Mouse (Mus musculus) left cerebral cortex, postnatal 10 days (tissue): ENCODE results near the gene Hist1h1t. TPM values are rescaled to one million over a fixed set of nuclear protein-coding genes. Genes with fewer than 3 reads are reported as not detected.

Experiments
- DNase-seq, 2 experiments: peaks; one replicate each; pipeline ENCODE4 v3.0.0; 2021 to 2022; ENCODE audit warnings: low spot score in 2 of 2, mixed read lengths in 1 of 2; ENCODE audit errors: extremely low spot score in 1 of 2
- intact Hi-C: fragments of 180-260 bp; cut with DNase I; formaldehyde crosslinking; loops from one replicate; pipeline ENCODE4 v1.15.1; 2025
- microRNA-seq: library from miRNA; unstranded; fragments of <30 nt; microRNA quantifications from one replicate; pipeline ENCODE4 v1.2.0, GENCODE M21; 2022
- total RNA-seq, 2 experiments: library from RNA; stranded (reverse); gene quantifications; 2 replicates each; pipeline ENCODE4 v1.2.3; 2021

Hist1h1t gene
- total RNA-seq, 2 experiments from 2014 or later = not detected

DNA sequence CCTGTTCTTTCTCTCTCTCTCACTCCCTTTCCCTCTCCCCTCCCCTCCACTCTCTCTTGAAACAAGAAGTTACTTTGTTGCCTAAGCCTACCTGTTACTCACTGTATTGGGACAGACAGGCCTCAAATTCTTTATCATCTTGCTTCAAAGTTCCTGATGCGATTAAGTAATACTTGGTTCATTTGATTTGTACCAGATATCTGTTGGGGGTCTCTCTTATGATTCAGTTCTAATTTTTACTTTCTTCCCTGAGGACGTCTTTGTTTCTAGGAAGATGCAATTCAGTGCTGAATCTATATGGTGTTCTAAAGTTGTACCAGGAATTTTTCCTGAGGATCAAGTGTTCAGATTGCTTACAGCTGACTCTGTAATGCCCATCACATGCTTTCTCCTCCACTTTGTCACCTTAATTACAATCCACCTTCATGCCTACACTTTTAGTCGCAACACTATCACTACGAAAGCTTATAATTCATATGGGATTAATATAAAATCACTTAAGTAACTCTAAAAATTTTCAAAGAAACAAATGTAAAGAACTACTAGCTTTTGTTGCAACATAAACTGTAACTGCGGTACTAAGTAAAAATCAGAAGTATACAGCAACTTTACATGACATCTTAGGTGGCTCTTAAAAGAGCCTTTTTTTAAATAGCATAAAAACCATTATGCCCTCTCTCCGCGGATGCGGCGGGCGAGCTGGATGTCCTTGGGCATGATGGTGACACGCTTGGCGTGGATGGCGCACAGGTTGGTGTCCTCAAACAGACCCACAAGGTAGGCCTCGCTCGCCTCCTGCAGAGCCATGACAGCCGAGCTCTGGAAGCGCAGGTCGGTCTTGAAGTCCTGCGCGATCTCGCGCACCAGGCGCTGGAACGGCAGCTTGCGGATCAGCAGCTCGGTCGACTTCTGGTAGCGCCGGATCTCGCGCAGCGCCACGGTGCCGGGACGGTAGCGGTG is 49.1 kb downstream of the Hist1h1t start:
- intact Hi-C loops = no loop called here
- no peak for DNase-seq

DNA sequence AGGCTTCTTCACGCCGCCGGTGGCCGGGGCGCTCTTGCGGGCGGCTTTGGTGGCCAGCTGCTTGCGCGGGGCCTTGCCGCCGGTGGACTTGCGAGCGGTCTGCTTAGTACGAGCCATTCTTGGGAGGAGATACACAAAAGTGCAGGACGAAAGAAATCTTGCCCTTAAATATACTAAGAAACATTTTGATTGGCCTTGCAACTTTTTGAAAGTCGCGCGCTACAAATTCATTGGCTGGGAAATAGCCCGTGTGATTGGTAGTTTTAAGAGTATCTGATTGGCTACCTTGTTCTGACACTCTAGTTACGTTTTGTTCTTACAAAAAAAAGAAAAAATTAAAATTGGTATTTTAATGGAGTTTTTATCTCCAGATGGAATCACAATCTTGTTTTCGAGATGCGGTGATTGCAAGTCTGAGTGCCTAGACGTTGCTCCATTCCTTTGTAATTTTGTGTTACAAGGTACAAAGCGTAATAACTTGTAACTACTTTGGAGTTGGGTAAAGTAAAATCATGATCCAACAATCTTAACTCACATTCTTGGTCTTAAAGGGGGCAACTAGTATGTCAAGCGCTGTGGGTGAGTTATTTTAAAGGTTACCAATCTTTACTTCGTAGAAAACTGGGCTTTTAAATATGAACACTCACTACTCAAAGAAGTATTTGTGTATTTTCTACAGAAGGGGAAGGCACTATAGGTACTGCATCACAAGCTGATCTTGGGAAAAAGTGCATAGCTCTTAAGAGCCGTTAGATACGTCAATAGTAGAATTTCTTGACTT is 50.0 kb downstream of the Hist1h1t start, which contains the start of gene Hist1h3c:
Hist1h3c (minus strand) TSS at position 222 of the 781 bp plus-strand sequence.
- intact Hi-C loops = no loop called here
- peak; percentile 88 to 92 for DNase-seq

Small RNA genes within 50 kb of the gene (microRNA-seq; reads per million reads assigned to microRNA genes)
- gene Gm44314 (not detected), gene Gm44350 (not detected)

Other genes starting within 250 kb of the Hist1h1t start
- gene Btn1a1, start 229.9 kb upstream of the Hist1h1t start, total RNA-seq = not detected
- gene Btn2a2, start 207.0 kb upstream of the Hist1h1t start, total RNA-seq = under 1 TPM; 0.75 to 0.88 TPM
- gene Hist1h4h, start 164.8 kb upstream of the Hist1h1t start, total RNA-seq = 100 to 1,000 TPM; 265 to 270 TPM
- gene Hist1h2af, start 161.9 kb upstream of the Hist1h1t start, total RNA-seq = 10 to 100 TPM; 27.0 to 28.3 TPM
- 10 to 100 TPM in 1 of 2 experiments, 1 to 10 TPM in 1; 9.7 to 10.4 TPM for gene Hist1h3g, start 160.4 kb upstream of the Hist1h1t start, total RNA-seq
- 1 to 10 TPM; 1.4 to 1.7 TPM for gene Hist1h2bh, start 152.4 kb upstream of the Hist1h1t start, total RNA-seq
- 10 to 100 TPM; 22.6 to 23.0 TPM for gene Hist1h3f, start 151.8 kb upstream of the Hist1h1t start, total RNA-seq
- 100 to 1,000 TPM; 148 to 159 TPM for gene Hist1h4f, start 144.2 kb upstream of the Hist1h1t start, total RNA-seq
- gene Hist1h1d, start 142.6 kb upstream of the Hist1h1t start, total RNA-seq = 1 to 10 TPM; 4.5 to 5.3 TPM
- gene Hist1h3e, start 133.4 kb upstream of the Hist1h1t start, total RNA-seq = 10 to 100 TPM; 65.0 to 81.2 TPM
- gene Hist1h2ae, start 124.6 kb upstream of the Hist1h1t start, total RNA-seq = 10 to 100 TPM in 1 of 2 experiments, 1 to 10 TPM in 1; 9.5 to 14.3 TPM
- 100 to 1,000 TPM in 1 of 2 experiments, 10 to 100 TPM in 1; 94.0 to 103 TPM for gene Hist1h2bg, start 124.4 kb upstream of the Hist1h1t start, total RNA-seq
- gene Hist1h2bf, start 121.6 kb upstream of the Hist1h1t start, total RNA-seq = 10 to 100 TPM; 38.1 to 39.3 TPM
- gene Hist1h2ad, start 121.4 kb upstream of the Hist1h1t start, total RNA-seq = 1 to 10 TPM; 5.8 to 9.4 TPM
- gene Hist1h3d, start 120.1 kb upstream of the Hist1h1t start, total RNA-seq = 1 to 10 TPM; 8.4 to 9.1 TPM
- 100 to 1,000 TPM; 134 to 145 TPM for gene Hist1h4d, start 114.2 kb upstream of the Hist1h1t start, total RNA-seq
- 1 to 10 TPM; 6.8 to 7.2 TPM for gene Hist1h2be, start 74.7 kb upstream of the Hist1h1t start, total RNA-seq
- gene Hist1h1e, start 73.3 kb upstream of the Hist1h1t start, total RNA-seq = 10 to 100 TPM; 62.5 to 68.0 TPM
- 1 to 10 TPM; 2.4 to 2.9 TPM for gene Hist1h2ac, start 11.9 kb upstream of the Hist1h1t start, total RNA-seq
- 10 to 100 TPM; 17.4 to 21.2 TPM for gene Hist1h2bc, start 11.6 kb upstream of the Hist1h1t start, total RNA-seq
- 100 to 1,000 TPM in 1 of 2 experiments, 10 to 100 TPM in 1; 94.0 to 104 TPM for gene Hist1h4c, start 2.6 kb downstream of the Hist1h1t start, total RNA-seq
- 1 to 10 TPM; 2.0 to 2.5 TPM for gene Hfe, start 15.0 kb downstream of the Hist1h1t start, total RNA-seq
- 10 to 100 TPM; 75.9 to 81.0 TPM for gene Hist1h1c, start 43.0 kb downstream of the Hist1h1t start, total RNA-seq
- gene Hist1h3c, start 49.8 kb downstream of the Hist1h1t start, total RNA-seq = 10 to 100 TPM; 13.2 to 15.0 TPM
- 10 to 100 TPM; 25.4 to 26.6 TPM for gene Hist1h2bb, start 50.9 kb downstream of the Hist1h1t start, total RNA-seq
- 10 to 100 TPM; 43.9 to 44.2 TPM for gene Hist1h2ab, start 55.3 kb downstream of the Hist1h1t start, total RNA-seq
- gene Hist1h3b, start 56.5 kb downstream of the Hist1h1t start, total RNA-seq = 10 to 100 TPM; 37.4 to 47.0 TPM
- gene Hist1h4b, start 61.2 kb downstream of the Hist1h1t start, total RNA-seq = 10 to 100 TPM; 79.7 to 80.1 TPM
- gene Hist1h4a, start 65.4 kb downstream of the Hist1h1t start, total RNA-seq = 10 to 100 TPM; 77.4 to 83.3 TPM
- 10 to 100 TPM; 53.3 to 58.4 TPM for gene Hist1h3a, start 66.6 kb downstream of the Hist1h1t start, total RNA-seq
- 10 to 100 TPM; 32.9 to 36.8 TPM for gene Hist1h1a, start 67.9 kb downstream of the Hist1h1t start, total RNA-seq
- gene Trim38, start 74.1 kb downstream of the Hist1h1t start, total RNA-seq = under 1 TPM; 0.36 to 0.54 TPM
- gene Slc17a2, start 111.2 kb downstream of the Hist1h1t start, total RNA-seq = not detected
- under 1 TPM; 0.19 to 0.28 TPM for gene Slc17a3, start 143.6 kb downstream of the Hist1h1t start, total RNA-seq
- gene Slc17a1, start 171.9 kb downstream of the Hist1h1t start, total RNA-seq = not detected
- gene Slc17a4, start 219.2 kb downstream of the Hist1h1t start, total RNA-seq = not detected
- not detected for gene Hist1h2ba, start 238.3 kb downstream of the Hist1h1t start, total RNA-seq
- gene Hist1h2aa, start 238.6 kb downstream of the Hist1h1t start, total RNA-seq = not detected